Mouse (Mus musculus) MEL (cell line): ENCODE measurements at regions not wholly inside any gene's neighbourhood (a gene's known extent, or its start where the extent isn't known, plus 50 kb on each side); places are given as distances from the start of the nearest gene placed in this dataset.

Source experiments
- DNase-seq: peaks from one replicate; pipeline ENCODE4 v3.0.0; 2011; ENCODE audit warnings: low read depth, low spot score
- H3K27ac ChIP-seq: 2 replicates; pipeline ENCODE4 v1.5.1; 2012; ENCODE audit warnings: low read depth, mild to moderate bottlenecking, control low read depth, low read length, moderate library complexity; ENCODE audit not compliant: control insufficient read depth
- H3K27me3 ChIP-seq, 2 experiments: fragments of 150-350 bp in 1 of 2; sonication (generic) in 1 of 2; 2 replicates each; pipeline ENCODE4 v1.6.1; 2012; ENCODE audit warnings: low read length in 2 of 2, mild to moderate bottlenecking in 2 of 2, improper control_type of control experiment in 1 of 2, moderate library complexity in 1 of 2; ENCODE audit not compliant: insufficient read depth in 2 of 2, control insufficient read depth in 1 of 2
- H3K36me3 ChIP-seq, 2 experiments: 2 replicates each; pipeline ENCODE4 v1.6.1; 2012 to 2014; ENCODE audit warnings: low read length in 2 of 2, improper control_type of control experiment in 1 of 2, inconsistent platforms in 1 of 2, mild to moderate bottlenecking in 1 of 2; ENCODE audit not compliant: insufficient read depth in 2 of 2, control insufficient read depth in 1 of 2
- H3K4me1 ChIP-seq, 2 experiments: fragments of 150-350 bp in 1 of 2; sonication (generic) in 1 of 2; 2 replicates each; pipeline ENCODE4 v1.6.1; 2012; ENCODE audit warnings: low read length in 2 of 2, improper control_type of control experiment in 1 of 2, mild to moderate bottlenecking in 1 of 2; ENCODE audit not compliant: insufficient read depth in 2 of 2, control insufficient read depth in 1 of 2
- H3K4me3 ChIP-seq, 2 experiments: fragments of 150-350 bp in 1 of 2; sonication (generic) in 1 of 2; 2 replicates each; pipeline ENCODE4 v1.5.1; 2012; ENCODE audit warnings: low read depth in 2 of 2, low read length in 2 of 2, mild to moderate bottlenecking in 2 of 2, moderate library complexity in 2 of 2, control low read depth in 1 of 2, improper control_type of control experiment in 1 of 2; ENCODE audit not compliant: control insufficient read depth in 1 of 2, insufficient read depth in 1 of 2
- H3K79me2 ChIP-seq: 2 replicates; pipeline ENCODE4 v1.6.1; 2012; ENCODE audit warnings: mild to moderate bottlenecking, low read length, moderate library complexity; ENCODE audit not compliant: control insufficient read depth, poor library complexity, insufficient read depth
- H3K9ac ChIP-seq: 2 replicates; pipeline ENCODE4 v1.6.1; 2012; ENCODE audit warnings: low read depth, mild to moderate bottlenecking, control low read depth, low read length, moderate library complexity; ENCODE audit not compliant: control insufficient read depth, poor library complexity, severe bottlenecking
- H3K9me3 ChIP-seq: fragments of 150-350 bp; sonication (generic); replicated peaks from 2 replicates; pipeline ENCODE4 v1.6.1; 2012; ENCODE audit warnings: mild to moderate bottlenecking, low read length, improper control_type of control experiment, moderate library complexity; ENCODE audit not compliant: insufficient read depth
- CHD1 ChIP-seq: IDR thresholded peaks from 2 replicates; pipeline ENCODE4 v1.6.1; 2012; ENCODE audit warnings: low read depth, mild to moderate bottlenecking, inconsistent platforms, low read length, improper control_type of control experiment
- GATA1 ChIP-seq: IDR thresholded peaks from 2 replicates; pipeline ENCODE4 v1.6.1; 2011; ENCODE audit warnings: low read depth, low read length, improper control_type of control experiment
- MAZ ChIP-seq: IDR thresholded peaks from 2 replicates; pipeline ENCODE4 v1.6.1; 2012; ENCODE audit warnings: low read depth, mild to moderate bottlenecking, inconsistent platforms, low read length, improper control_type of control experiment
- SIN3A ChIP-seq: IDR thresholded peaks from 2 replicates; pipeline ENCODE4 v1.6.1; 2012; ENCODE audit warnings: low read length, improper control_type of control experiment, inconsistent platforms
- TBP ChIP-seq: IDR thresholded peaks from 2 replicates; pipeline ENCODE4 v1.8.0; 2011; ENCODE audit warnings: low read depth, low read length, improper control_type of control experiment
- USF2 ChIP-seq, 2 experiments: IDR thresholded peaks; 2 replicates each; pipeline ENCODE4 v1.6.1; 2011 to 2012; ENCODE audit warnings: improper control_type of control experiment in 2 of 2, low read length in 2 of 2, borderline replicate concordance in 1 of 2, inconsistent platforms in 1 of 2, low read depth in 1 of 2, mild to moderate bottlenecking in 1 of 2; ENCODE audit not compliant: insufficient read depth in 1 of 2
- ZC3H11A ChIP-seq: IDR thresholded peaks from 2 replicates; pipeline ENCODE4 v1.6.1; 2012; ENCODE audit warnings: low read depth, mild to moderate bottlenecking, inconsistent platforms, low read length, improper control_type of control experiment

- TF ChIP-seq SIN3A (no peak), GATA1 (no peak), CHD1 (no peak), TBP (no peak), MAZ (no peak), ZC3H11A (no peak), USF2 (IDR thresholded peaks at IDR 0.05; ENCODE audit: borderline replicate concordance in 1 of 2, insufficient read depth in 1 of 2, low read depth in 1 of 2, low read length in 2 of 2) (no peak)
- no peaks in the 10 kb centered on the region for H3K36me3 ChIP-seq
- no peak overlapping the region for H3K4me3 ChIP-seq
- no peak overlapping the region for H3K9ac ChIP-seq
- DNase-seq: no peak
- no peaks in the 10 kb centered on the region for H3K79me2 ChIP-seq
- no peaks in the 10 kb centered on the region for H3K9me3 ChIP-seq
- H3K27me3 ChIP-seq: no peaks in the 10 kb centered on the region
- no peak overlapping the region for H3K27ac ChIP-seq
- no peaks in the 10 kb centered on the region for H3K4me1 ChIP-seq
These were observed 61.7 kb upstream of the Gucy1a1 start for GRCm38 (mm10) chr3:82207321-82207720.
